Mouse (Mus musculus) heart, adult 11 months (tissue): ENCODE measurements around the gene Ppm1n.

Experiments used
- DNase-seq: peaks from one replicate; pipeline ENCODE4 v3.0.0; 2022

The Ppm1n gene

GRCm38 (mm10) chr7:19306819-19307738, 27.2 kb upstream of the Ppm1n start:
- DNase-seq = peak; percentile 95

DNA sequence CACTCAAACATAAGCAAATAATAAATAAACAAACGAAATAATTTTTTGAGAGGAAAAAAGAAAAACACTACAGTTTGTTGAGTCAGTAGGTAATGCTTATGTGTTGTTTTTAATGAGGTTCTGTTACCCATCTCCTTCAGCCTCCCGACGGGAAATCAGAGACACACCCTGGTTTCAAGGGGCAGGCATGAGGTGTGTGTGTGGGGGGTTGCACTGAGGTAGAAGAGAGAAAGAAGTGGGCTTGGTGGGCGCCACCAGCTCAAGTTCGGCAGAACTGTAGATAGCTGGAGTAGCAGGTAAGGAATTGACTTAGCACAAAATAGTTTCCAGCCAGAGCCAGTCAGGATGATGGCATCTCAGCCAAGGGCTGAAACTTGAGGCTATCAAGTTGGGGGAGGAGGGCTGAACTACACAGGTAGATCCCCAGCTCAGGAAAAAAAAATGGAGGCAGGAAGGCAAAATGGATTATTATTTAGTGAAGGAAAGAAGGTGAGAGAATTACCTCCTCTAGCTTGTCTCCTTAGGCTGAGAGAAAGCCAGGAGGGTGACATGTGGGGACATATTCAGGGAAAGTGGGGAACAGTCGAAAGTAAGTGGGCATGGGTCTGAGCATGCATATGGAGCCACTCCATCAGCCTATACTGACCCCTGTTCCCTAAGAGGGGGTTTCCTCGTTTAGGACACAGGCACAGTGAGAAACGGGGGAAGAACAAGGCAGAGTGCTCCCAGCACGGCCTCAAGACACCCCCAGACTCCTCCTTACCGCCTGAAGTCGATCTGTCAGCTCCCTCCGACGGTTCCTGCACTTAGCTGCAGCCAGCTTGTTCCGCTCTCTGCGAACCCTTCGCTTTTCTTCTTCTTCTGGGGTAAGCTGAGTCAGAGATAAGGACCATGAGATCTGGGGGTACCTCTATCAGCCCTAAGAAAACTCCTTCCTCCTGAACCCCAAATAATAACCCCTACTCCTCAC, 26.2 kb upstream of the Ppm1n start:
- DNase-seq = no peak

DNA sequence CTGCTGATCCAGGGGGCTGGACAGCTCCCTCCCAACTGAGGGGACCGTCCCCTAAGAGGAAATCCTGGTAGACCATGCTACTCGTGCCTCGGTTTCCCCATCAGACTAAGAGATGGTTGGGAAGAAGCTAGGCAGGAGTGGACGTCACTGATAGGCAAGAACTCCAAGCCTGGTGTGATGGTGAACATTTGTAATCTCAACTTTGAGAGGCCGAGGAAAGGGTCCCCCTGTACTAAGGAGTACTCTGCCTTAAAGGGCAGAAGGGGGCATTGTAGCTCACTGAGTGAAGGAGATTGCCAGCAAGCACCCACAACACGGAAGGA, 25.5 kb upstream of the Ppm1n start:
- no peak for DNase-seq

- peak; percentile 91 for DNase-seq
Observed at GRCm38 (mm10) chr7:19304501-19305412, 24.9 kb upstream of the Ppm1n start.

DNA sequence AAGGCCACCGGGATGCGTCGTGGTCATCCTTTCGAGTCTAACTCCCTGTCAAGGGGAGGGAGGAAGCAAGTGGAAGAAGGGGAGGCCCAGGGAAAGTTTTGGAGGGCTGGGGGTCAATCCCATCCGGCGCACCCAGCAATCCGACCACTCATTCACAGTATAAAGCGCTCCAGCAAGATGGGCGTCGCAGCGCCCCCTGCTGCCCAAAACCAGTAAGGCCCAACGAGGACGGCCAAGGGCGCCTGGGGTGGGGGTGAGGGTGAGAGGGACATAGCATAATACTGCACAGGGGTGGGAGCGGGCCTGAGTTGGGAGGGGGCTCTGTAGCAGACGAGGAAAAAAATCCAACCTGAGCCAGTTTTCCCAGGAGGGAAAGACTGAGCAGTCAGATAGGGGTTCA, 23.9 kb upstream of the Ppm1n start:
- peak; percentile 97 for DNase-seq

DNA sequence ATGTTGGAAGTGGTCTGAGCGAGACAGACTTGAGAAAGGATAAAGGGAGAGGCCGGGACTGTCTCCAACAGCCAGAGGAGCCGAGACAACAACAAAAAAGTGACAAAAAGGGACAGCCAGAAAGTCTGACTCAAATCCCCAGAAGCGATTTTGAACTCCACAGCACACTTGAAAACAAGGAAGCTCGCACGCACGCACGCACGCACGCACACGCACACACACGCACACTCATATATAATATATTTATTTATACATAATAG, 23.1 kb upstream of the Ppm1n start:
- no peak for DNase-seq

DNA sequence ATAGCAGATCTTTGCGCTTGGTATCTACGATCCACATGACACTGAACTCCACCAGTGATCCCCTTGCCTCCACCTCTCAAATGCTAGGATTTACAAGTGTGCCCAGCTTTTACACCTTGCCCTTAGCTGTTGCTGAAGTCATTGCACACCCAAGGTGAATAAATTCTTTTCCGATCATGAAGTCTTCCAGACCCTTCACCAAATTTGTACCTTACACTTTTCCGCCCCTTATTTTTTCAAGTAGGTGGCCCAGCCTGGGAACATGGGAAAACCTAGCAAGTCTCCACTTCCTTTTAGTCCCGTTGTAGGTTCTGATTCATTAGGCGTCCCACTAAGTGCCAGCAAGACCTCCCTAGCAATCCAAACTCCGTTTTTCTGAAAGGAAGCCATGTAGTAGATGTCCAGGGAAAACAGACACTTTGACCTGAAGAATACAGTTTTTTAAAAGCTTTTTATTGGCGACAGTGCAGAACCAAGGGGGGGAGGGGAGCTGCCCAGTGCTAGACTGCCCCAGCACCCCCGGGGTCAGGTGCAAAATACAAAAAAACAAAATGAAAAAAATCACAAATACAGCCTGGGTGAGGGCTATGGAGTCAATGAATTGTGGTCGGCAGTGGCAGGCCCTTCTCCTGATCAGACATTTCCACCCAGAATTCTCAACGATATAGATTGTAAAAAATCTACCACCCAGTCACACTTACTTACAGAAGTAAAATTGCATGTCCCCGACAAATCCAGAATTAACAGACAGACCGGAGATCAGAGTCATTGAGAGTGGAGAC, 22.6 kb upstream of the Ppm1n start:
- no peak for DNase-seq

DNA sequence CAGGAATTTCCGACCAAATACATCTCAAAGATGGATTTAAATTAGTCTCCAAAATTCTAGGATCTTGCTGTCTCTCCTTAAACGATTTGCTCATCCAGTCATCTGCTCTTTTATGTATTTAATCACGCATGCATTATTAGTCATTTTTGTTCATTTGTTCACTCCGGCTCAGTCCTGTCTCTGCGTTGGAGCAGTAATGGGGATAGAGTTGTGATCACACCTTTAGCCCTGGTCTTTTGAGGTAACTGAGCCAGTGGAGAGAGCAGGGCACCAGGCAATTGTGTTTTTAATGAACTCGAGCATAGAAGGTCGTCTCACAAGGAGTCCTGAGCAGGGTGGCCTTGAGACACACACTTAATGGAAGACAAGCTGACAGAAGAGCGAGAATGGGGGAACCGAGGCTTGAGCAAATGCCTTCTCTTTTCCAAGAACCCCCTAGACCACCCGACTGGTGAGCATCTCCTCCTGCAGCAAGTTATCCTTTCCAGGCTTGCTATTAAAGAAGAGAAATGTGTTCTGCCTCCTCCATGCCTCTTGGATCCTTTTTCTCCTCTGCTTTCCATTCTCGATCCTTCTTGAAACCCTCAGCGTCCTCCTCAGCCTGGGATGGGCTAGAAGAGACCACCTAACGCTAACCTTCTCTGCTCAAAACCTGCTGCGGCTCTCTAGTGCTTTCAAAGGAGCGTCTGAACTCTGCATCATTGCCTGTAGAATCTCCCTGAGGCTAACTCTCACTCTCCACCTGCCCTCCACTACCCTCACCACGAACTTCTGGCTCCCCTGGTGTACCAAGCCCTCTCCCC, 21.8 kb upstream of the Ppm1n start:
- DNase-seq = peak; percentile 90

DNA sequence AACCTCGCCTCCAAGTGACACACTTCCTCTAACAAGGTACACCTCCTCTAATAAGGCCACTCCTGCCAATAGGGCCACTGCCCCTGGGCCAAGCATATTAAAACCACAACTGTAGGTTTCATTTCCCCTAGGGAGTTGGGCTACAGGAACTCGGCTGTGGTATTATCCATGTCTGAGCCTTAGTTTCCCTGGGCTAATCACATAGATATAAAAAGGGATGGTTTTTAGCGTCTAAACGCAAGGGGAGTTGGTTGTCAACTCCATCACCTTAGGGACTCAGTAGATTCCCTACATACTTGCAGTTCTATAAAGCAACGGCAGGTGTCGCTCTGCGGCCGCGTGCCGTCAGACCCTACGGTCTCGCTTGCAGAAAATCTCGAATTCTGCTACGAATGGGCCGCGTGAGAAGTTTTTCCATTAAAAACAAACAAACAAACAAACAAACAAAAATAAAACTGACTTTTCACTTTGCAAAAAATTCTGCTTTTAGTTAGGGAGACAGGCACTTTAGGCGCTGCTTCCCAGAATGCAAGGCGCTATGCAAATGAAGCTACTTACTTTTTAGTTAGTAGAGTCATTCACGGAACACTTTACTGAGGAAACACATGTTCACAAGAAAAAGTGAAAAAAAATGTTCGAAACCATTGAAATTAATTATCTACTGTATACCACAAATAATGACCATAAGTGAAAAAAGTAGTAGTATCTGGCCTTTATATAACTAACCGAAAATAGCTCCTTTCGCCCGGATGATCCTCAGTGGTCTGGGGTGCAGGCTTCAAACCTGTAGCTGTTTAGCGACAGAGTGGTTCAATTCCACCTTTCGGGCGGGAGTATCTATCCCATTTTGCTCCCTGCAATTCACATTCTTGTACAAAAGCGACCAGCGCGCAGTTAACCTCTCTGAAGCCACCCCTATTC, 20.9 kb upstream of the Ppm1n start:
- peak; percentile 96 for DNase-seq

GRCm38 (mm10) chr7:19299194-19299593, 19.3 kb upstream of the Ppm1n start:
- DNase-seq = no peak

- no peak for DNase-seq
Observed at GRCm38 (mm10) chr7:19297794-19298193, 17.9 kb upstream of the Ppm1n start.

DNA sequence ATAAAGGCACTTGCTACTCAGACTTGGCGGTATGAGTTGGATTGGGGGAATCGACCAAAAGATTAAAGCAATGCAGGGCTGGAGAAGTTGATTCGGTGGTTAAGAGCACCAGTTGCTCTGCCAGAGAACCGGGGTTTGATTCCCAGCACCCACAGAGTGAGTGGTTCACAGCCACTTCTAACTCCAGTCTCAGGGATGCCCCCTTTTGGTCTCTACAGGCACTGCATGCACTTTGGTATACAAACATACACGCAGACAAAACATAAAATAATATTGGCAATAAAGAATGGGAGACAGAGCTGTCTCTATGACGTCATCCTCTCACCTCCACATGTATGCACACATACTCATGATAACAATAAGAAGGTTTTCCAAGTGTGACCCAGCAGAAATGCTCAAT, 17.2 kb upstream of the Ppm1n start:
- DNase-seq = no peak

DNA sequence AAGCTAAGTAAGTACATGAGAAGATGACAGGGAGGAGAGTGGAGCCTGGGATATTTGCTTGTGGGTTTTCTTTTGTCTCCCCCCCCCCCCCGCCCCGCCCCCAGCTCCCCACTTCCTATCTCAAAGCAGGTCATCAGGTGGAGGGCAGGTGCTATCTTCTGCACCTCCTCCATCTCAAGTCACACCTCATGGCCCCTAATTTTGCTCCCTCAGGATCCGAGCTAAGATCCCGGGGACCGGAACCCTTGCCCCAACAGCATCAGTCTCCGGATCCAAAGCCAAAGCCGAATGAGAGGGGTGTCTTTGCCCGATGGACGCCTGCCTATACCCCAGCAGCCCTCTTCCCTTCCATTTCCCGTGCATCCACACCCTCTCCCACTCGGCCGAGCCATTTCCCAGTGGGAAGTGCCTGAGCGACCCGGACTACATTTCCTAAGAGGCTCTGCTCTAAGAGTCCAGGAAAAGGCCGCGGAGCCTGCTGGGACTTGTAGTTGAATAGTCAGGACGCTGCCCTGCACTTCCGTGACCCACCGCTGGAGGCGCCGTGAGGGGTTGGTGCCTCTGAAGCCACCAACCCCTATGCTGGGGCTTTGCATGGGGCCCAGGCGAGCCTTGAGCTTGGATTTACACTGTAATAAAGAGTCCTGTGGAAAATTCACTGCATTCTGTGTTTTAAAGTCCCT, 15.8 kb upstream of the Ppm1n start:
- peak; percentile 99 for DNase-seq

GRCm38 (mm10) chr7:19290969-19291596, 11.2 kb upstream of the Ppm1n start:
- peak; percentile 98 for DNase-seq

GRCm38 (mm10) chr7:19284763-19285162, 4.9 kb upstream of the Ppm1n start:
- no peak for DNase-seq

DNA sequence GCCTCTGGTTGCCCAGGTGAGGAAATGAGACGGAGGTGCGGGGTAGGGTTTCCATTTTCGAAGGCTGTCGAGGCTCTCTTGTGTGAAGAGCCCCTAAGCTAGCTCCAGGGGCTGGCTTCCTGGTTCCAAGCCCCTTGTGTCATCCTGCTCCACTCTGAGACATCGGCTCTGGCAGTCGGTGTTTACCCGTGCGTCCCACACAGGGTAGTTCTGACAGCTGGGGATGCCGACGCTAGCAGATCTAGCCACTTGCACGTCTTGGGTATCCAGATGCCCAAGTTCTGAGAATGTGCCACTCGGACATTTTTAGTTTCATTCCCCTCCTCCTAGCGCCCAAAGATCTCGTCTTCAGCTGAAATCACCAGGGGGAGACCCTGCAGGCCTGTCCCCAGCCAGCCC, 3.5 kb upstream of the Ppm1n start:
- no peak for DNase-seq

DNA sequence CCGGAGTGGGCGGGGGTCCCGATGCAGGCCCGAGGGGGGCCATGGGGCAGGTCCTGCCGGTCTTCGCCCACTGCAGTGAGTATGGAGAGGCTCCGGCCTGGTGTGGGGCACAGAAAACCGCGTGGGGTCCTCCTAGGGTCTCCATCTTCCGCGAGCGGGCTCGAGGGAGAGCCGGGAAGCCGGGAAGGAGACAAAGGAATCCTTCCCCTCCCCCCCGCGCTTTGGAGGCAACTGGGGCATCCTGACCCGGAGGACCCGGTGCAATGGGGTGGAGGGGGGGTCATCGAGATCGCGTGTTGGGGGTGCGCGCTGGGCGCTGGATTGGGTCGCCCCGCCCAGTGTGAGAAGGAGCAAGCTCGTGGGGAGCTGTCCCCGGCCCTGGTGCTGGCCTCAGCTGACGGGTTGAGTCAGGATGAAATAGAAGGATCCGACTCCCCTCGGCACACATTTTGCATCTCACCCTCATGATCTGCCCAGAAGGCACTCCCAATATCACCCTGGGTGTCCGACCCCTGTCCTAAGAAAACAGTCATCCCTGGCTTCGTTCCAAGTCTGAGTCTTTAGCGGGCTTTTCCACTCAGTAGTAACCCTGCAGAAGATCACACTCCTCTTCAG, 3.0 kb upstream of the Ppm1n start:
- DNase-seq = peak; percentile 96

- no peak for DNase-seq
Observed at GRCm38 (mm10) chr7:19282385-19282784, 2.5 kb upstream of the Ppm1n start, which contains the start of gene Rtn2. Gene Rtn2 (plus strand): TSS chr7:19282624.
